Mouse (Mus musculus): Measurements from ENCODE around the gene Phykpl. TPM values are rescaled to one million over a fixed set of nuclear protein-coding genes. Genes with fewer than 3 reads are reported as not detected.

Phykpl gene
- polyA plus RNA-seq, 1 experiment, result 7.7 TPM

- Histone ChIP-seq H3K4me3 (ENCODE audit: insufficient read depth, poor library complexity, severe bottlenecking) (no peak overlapping the region), H3K36me3 (ENCODE audit: control insufficient read depth, insufficient read depth) (peaks cover 55% of the 10 kb centered on the region), H3K27me3 (ENCODE audit: control insufficient read depth, insufficient read depth, insufficient read length) (no peaks in the 10 kb centered on the region), H3ac (ENCODE audit: control insufficient read depth, insufficient read length, low read depth) (no peak overlapping the region), H3K79me3 (ENCODE audit: low read depth) (peaks cover 11% of the 10 kb centered on the region), H3K79me2 (ENCODE audit: control insufficient read depth, insufficient read depth) (peaks cover 39% of the 10 kb centered on the region)
- no peak for TF ChIP-seq FOSL1 (IDR thresholded peaks at IDR 0.05; ENCODE audit: insufficient read depth, low read length, poor library complexity, severe bottlenecking)
- no peak for TF ChIP-seq MAX (IDR thresholded peaks at IDR 0.05)
- TF ChIP-seq MYOD1 (IDR thresholded peaks at IDR 0.05; ENCODE audit: control insufficient read depth, insufficient read length, low read depth), result no peak
- TF ChIP-seq CTCF (IDR thresholded peaks at IDR 0.05; ENCODE audit: control insufficient read depth, insufficient read depth, insufficient read length), result no peak
- no peak for TF ChIP-seq USF1 (IDR thresholded peaks at IDR 0.05; ENCODE audit: low read depth)
- TF ChIP-seq CEBPB (IDR thresholded peaks at IDR 0.05; ENCODE audit: low read depth), result no peak
- no peak for TF ChIP-seq MYOG (IDR thresholded peaks at IDR 0.05; ENCODE audit: control insufficient read depth, extremely low read depth, insufficient read length)
Measured at GRCm38 (mm10) chr11:51587059-51587458, 2.5 kb downstream of the Phykpl start.

GRCm38 (mm10) chr11:51588833-51589232 lies 4.3 kb downstream of the Phykpl start:
- H3K27me3 ChIP-seq (ENCODE audit: control insufficient read depth, insufficient read depth, insufficient read length), result no peaks in the 10 kb centered on the region
- H3ac ChIP-seq (ENCODE audit: control insufficient read depth, insufficient read length, low read depth), result no peak overlapping the region
- H3K36me3 ChIP-seq (ENCODE audit: control insufficient read depth, insufficient read depth), result peaks cover 73% of the 10 kb centered on the region
- no peak overlapping the region for H3K4me3 ChIP-seq (ENCODE audit: insufficient read depth, poor library complexity, severe bottlenecking)
- H3K79me2 ChIP-seq (ENCODE audit: control insufficient read depth, insufficient read depth), result peaks cover 39% of the 10 kb centered on the region
- TF ChIP-seq CEBPB (IDR thresholded peaks at IDR 0.05; ENCODE audit: low read depth), result no peak
- TF ChIP-seq MAX (IDR thresholded peaks at IDR 0.05), result no peak
- no peak for TF ChIP-seq USF1 (IDR thresholded peaks at IDR 0.05; ENCODE audit: low read depth)
- TF ChIP-seq MYOG (IDR thresholded peaks at IDR 0.05; ENCODE audit: control insufficient read depth, extremely low read depth, insufficient read length), result no peak
- no peak for TF ChIP-seq MYOD1 (IDR thresholded peaks at IDR 0.05; ENCODE audit: control insufficient read depth, insufficient read length, low read depth)
- no peak for TF ChIP-seq CTCF (IDR thresholded peaks at IDR 0.05; ENCODE audit: control insufficient read depth, insufficient read depth, insufficient read length)
- TF ChIP-seq FOSL1 (IDR thresholded peaks at IDR 0.05; ENCODE audit: insufficient read depth, low read length, poor library complexity, severe bottlenecking), result no peak
- peaks cover 11% of the 10 kb centered on the region for H3K79me3 ChIP-seq (ENCODE audit: low read depth)

- TF ChIP-seq FOSL1 (IDR thresholded peaks at IDR 0.05; ENCODE audit: insufficient read depth, low read length, poor library complexity, severe bottlenecking), result no peak
- TF ChIP-seq MYOD1 (IDR thresholded peaks at IDR 0.05; ENCODE audit: control insufficient read depth, insufficient read length, low read depth), result no peak
- no peak for TF ChIP-seq MAX (IDR thresholded peaks at IDR 0.05)
- no peak for TF ChIP-seq CEBPB (IDR thresholded peaks at IDR 0.05; ENCODE audit: low read depth)
- TF ChIP-seq MYOG (IDR thresholded peaks at IDR 0.05; ENCODE audit: control insufficient read depth, extremely low read depth, insufficient read length), result no peak
- TF ChIP-seq USF1 (IDR thresholded peaks at IDR 0.05; ENCODE audit: low read depth), result no peak
- no peak for TF ChIP-seq CTCF (IDR thresholded peaks at IDR 0.05; ENCODE audit: control insufficient read depth, insufficient read depth, insufficient read length)
- Histone ChIP-seq H3K36me3 (ENCODE audit: control insufficient read depth, insufficient read depth) (peaks cover 84% of the 10 kb centered on the region), H3K4me3 (ENCODE audit: insufficient read depth, poor library complexity, severe bottlenecking) (no peak overlapping the region), H3K79me2 (ENCODE audit: control insufficient read depth, insufficient read depth) (peaks cover 36% of the 10 kb centered on the region), H3ac (ENCODE audit: control insufficient read depth, insufficient read length, low read depth) (no peak overlapping the region), H3K27me3 (ENCODE audit: control insufficient read depth, insufficient read depth, insufficient read length) (no peaks in the 10 kb centered on the region), H3K79me3 (ENCODE audit: low read depth) (peaks cover 10% of the 10 kb centered on the region)
Measured at GRCm38 (mm10) chr11:51590002-51590401, 5.4 kb downstream of the Phykpl start.

- H3K27me3 ChIP-seq (ENCODE audit: control insufficient read depth, insufficient read depth, insufficient read length), result no peaks in the 10 kb centered on the region
- no peak overlapping the region for H3K4me3 ChIP-seq (ENCODE audit: insufficient read depth, poor library complexity, severe bottlenecking)
- H3K36me3 ChIP-seq (ENCODE audit: control insufficient read depth, insufficient read depth), result peaks cover 96% of the 10 kb centered on the region
- H3K79me3 ChIP-seq (ENCODE audit: low read depth), result peaks cover 3% of the 10 kb centered on the region
- H3K79me2 ChIP-seq (ENCODE audit: control insufficient read depth, insufficient read depth), result peaks cover 24% of the 10 kb centered on the region
- no peak overlapping the region for H3ac ChIP-seq (ENCODE audit: control insufficient read depth, insufficient read length, low read depth)
- TF ChIP-seq MYOG (IDR thresholded peaks at IDR 0.05; ENCODE audit: control insufficient read depth, extremely low read depth, insufficient read length), result no peak
- TF ChIP-seq FOSL1 (IDR thresholded peaks at IDR 0.05; ENCODE audit: insufficient read depth, low read length, poor library complexity, severe bottlenecking), result no peak
- TF ChIP-seq USF1 (IDR thresholded peaks at IDR 0.05; ENCODE audit: low read depth), result no peak
- TF ChIP-seq CEBPB (IDR thresholded peaks at IDR 0.05; ENCODE audit: low read depth), result no peak
- TF ChIP-seq MYOD1 (IDR thresholded peaks at IDR 0.05; ENCODE audit: control insufficient read depth, insufficient read length, low read depth), result no peak
- TF ChIP-seq MAX (IDR thresholded peaks at IDR 0.05), result no peak
- no peak for TF ChIP-seq CTCF (IDR thresholded peaks at IDR 0.05; ENCODE audit: control insufficient read depth, insufficient read depth, insufficient read length)
Measured at GRCm38 (mm10) chr11:51591168-51591567, 6.6 kb downstream of the Phykpl start.

- TF ChIP-seq CTCF (IDR thresholded peaks at IDR 0.05; ENCODE audit: control insufficient read depth, insufficient read depth, insufficient read length), result no peak
- TF ChIP-seq FOSL1 (IDR thresholded peaks at IDR 0.05; ENCODE audit: insufficient read depth, low read length, poor library complexity, severe bottlenecking), result no peak
- TF ChIP-seq MAX (IDR thresholded peaks at IDR 0.05), result no peak
- TF ChIP-seq USF1 (IDR thresholded peaks at IDR 0.05; ENCODE audit: low read depth), result no peak
- TF ChIP-seq CEBPB (IDR thresholded peaks at IDR 0.05; ENCODE audit: low read depth), result no peak
- TF ChIP-seq MYOG (IDR thresholded peaks at IDR 0.05; ENCODE audit: control insufficient read depth, extremely low read depth, insufficient read length), result no peak
- no peak overlapping the region for H3ac ChIP-seq (ENCODE audit: control insufficient read depth, insufficient read length, low read depth)
- peaks cover 97% of the 10 kb centered on the region for H3K36me3 ChIP-seq (ENCODE audit: control insufficient read depth, insufficient read depth)
- H3K79me3 ChIP-seq (ENCODE audit: low read depth), result no peaks in the 10 kb centered on the region
- H3K27me3 ChIP-seq (ENCODE audit: control insufficient read depth, insufficient read depth, insufficient read length), result no peaks in the 10 kb centered on the region
- peaks cover 17% of the 10 kb centered on the region for H3K79me2 ChIP-seq (ENCODE audit: control insufficient read depth, insufficient read depth)
- no peak overlapping the region for H3K4me3 ChIP-seq (ENCODE audit: insufficient read depth, poor library complexity, severe bottlenecking)
Measured at GRCm38 (mm10) chr11:51591915-51592314, 7.4 kb downstream of the Phykpl start.

GRCm38 (mm10) chr11:51593368-51593767 lies 8.8 kb downstream of the Phykpl start:
- Histone ChIP-seq H3K36me3 (ENCODE audit: control insufficient read depth, insufficient read depth) (peaks cover 97% of the 10 kb centered on the region), H3K4me3 (ENCODE audit: insufficient read depth, poor library complexity, severe bottlenecking) (no peak overlapping the region), H3K27me3 (ENCODE audit: control insufficient read depth, insufficient read depth, insufficient read length) (no peaks in the 10 kb centered on the region), H3K79me2 (ENCODE audit: control insufficient read depth, insufficient read depth) (peaks cover 14% of the 10 kb centered on the region), H3ac (ENCODE audit: control insufficient read depth, insufficient read length, low read depth) (no peak overlapping the region), H3K79me3 (ENCODE audit: low read depth) (no peaks in the 10 kb centered on the region)
- TF ChIP-seq CEBPB (IDR thresholded peaks at IDR 0.05; ENCODE audit: low read depth) (no peak), CTCF (IDR thresholded peaks at IDR 0.05; ENCODE audit: control insufficient read depth, insufficient read depth, insufficient read length) (no peak), USF1 (IDR thresholded peaks at IDR 0.05; ENCODE audit: low read depth) (no peak), MAX (IDR thresholded peaks at IDR 0.05) (no peak), MYOG (IDR thresholded peaks at IDR 0.05; ENCODE audit: control insufficient read depth, extremely low read depth, insufficient read length) (no peak), MYOD1 (IDR thresholded peaks at IDR 0.05; ENCODE audit: control insufficient read depth, insufficient read length, low read depth) (no peak), FOSL1 (IDR thresholded peaks at IDR 0.05; ENCODE audit: insufficient read depth, low read length, poor library complexity, severe bottlenecking) (no peak)

All from C2C12 (cell line).